Comparison of ENCODE assay signal across 10 mouse cellular contexts in the genomic region with DNA sequence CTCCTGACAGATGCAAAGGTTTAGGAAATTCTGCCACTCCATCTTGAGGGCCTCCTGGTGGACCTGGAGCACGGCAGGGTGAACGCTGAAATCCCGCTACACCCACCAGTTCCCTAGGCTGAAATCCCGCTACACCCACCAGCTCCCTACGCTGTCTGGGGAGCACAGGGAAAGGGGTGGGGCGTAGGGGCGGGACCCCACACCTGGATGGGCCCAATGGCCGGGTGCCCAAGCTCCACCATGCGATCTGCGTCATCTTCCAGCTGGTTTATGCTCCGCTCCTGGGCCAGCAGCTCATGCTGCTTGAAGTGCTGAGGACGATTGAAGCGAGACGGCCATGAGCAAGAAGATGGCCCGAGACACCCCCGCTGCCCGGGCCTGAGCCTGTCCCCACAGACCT. TPM values are rescaled to one million over a fixed set of nuclear protein-coding genes. Genes with fewer than 3 reads are reported as not detected.
DNase-seq lines count a peak whose midpoint lies in the region; ATAC-seq lines count a peak whose summit lies in the region.
"Had no signal": no experiment of that assay in that cellular context is flagged by ENCODE, and none has a peak within 500 bp of the region (broad histone marks: within the 10 kb centered on the region; RNA-seq: fewer than 3 reads in every experiment).

No protein-coding gene starts in this region.

- peaks cover 24% of the 10 kb centered on the region for H3K27me3 ChIP-seq in neural tube, embryonic 12.5 days (replicated peaks)
- no peaks in the 10 kb centered on the region for H3K27me3 ChIP-seq in intestine, embryonic 16.5 days (replicated peaks; ENCODE audit: control insufficient read depth, insufficient read depth, low read length)
- H3K27me3 ChIP-seq in stomach, embryonic 16.5 days (ENCODE audit: control insufficient read depth, insufficient read depth, low read length) = no peaks in the 10 kb centered on the region

- H3K27ac ChIP-seq in neural tube, embryonic 12.5 days = no peak overlapping the region
- H3K27ac ChIP-seq in intestine, embryonic 16.5 days (ENCODE audit: low read length) = no peak overlapping the region
- H3K27ac ChIP-seq in stomach, embryonic 16.5 days (ENCODE audit: low read length) = no peak overlapping the region

- no peaks in the 10 kb centered on the region for H3K9me3 ChIP-seq in neural tube, embryonic 12.5 days
- H3K9me3 ChIP-seq in intestine, embryonic 16.5 days (ENCODE audit: control insufficient read depth, low read length) = no peaks in the 10 kb centered on the region
- H3K9me3 ChIP-seq in stomach, embryonic 16.5 days (replicated peaks; ENCODE audit: control insufficient read depth, low read length) = no peaks in the 10 kb centered on the region

- 0 out of 2 replicates have a peak overlapping the region, but pooled peaks have one; percentile 17 for H3K9ac ChIP-seq in neural tube, embryonic 12.5 days
- H3K9ac ChIP-seq in intestine, embryonic 16.5 days (ENCODE audit: low read depth, low read length) = peak overlapping the region; percentile 25
- H3K9ac ChIP-seq in stomach, embryonic 16.5 days (ENCODE audit: low read length) = peak overlapping the region; percentile 38; the same call in 1 of the 2 replicates

- H3K4me1 ChIP-seq in neural tube, embryonic 12.5 days = no peaks in the 10 kb centered on the region
- no peaks in the 10 kb centered on the region; the same call in 1 of the 2 replicates for H3K4me1 ChIP-seq in intestine, embryonic 16.5 days (ENCODE audit: control insufficient read depth, insufficient read depth, low read length)
- peaks cover 10% of the 10 kb centered on the region for H3K4me1 ChIP-seq in stomach, embryonic 16.5 days (ENCODE audit: control insufficient read depth, insufficient read depth, low read length)

- ATAC-seq in frontal cortex, adult (ENCODE audit: low TSS enrichment) = 0 out of 2 replicates have a peak, but pooled peaks have one; percentile 27
- ATAC-seq in neural tube, embryonic 12.5 days (ENCODE audit: low FRiP score, low read depth) = no peak
- no peak for ATAC-seq in intestine, embryonic 16.5 days
- no peak for ATAC-seq in stomach, embryonic 16.5 days (ENCODE audit: insufficient read depth, low FRiP score)

- no peaks in the 10 kb centered on the region for H3K36me3 ChIP-seq in neural tube, embryonic 12.5 days
- no peaks in the 10 kb centered on the region for H3K36me3 ChIP-seq in intestine, embryonic 16.5 days (ENCODE audit: control insufficient read depth, insufficient read depth, low read length)
- no peaks in the 10 kb centered on the region for H3K36me3 ChIP-seq in stomach, embryonic 16.5 days (ENCODE audit: control insufficient read depth, insufficient read depth, low read length)

- H3K4me3 ChIP-seq in neural tube, embryonic 12.5 days = no peak overlapping the region
- no peak overlapping the region for H3K4me3 ChIP-seq in intestine, embryonic 16.5 days (ENCODE audit: low read length)
- no peak overlapping the region for H3K4me3 ChIP-seq in stomach, embryonic 16.5 days (replicated peaks; ENCODE audit: low read length)
- H3K4me3 ChIP-seq: megakaryocyte, embryonic 14.5 days had no signal

- peak overlapping the region; percentile 16; the same call in 1 of the 2 replicates for H3K4me2 ChIP-seq in neural tube, embryonic 12.5 days (replicated peaks)
- H3K4me2 ChIP-seq in intestine, embryonic 16.5 days (ENCODE audit: low read depth, low read length) = no peak overlapping the region
- H3K4me2 ChIP-seq in stomach, embryonic 16.5 days (ENCODE audit: low read depth, low read length) = no peak overlapping the region

- 25% methylated on average over 17 of the region's 17 CpGs for WGBS in neural tube, embryonic 12.5 days
- 41% methylated on average over 17 of the region's 17 CpGs for WGBS in intestine, embryonic 16.5 days
- WGBS in stomach, embryonic 16.5 days = 30% methylated on average over 17 of the region's 17 CpGs

- DNase-seq in frontal cortex, adult 2 months (ENCODE audit: extremely low spot score in 1 of 2, low spot score in 1 of 2) = no peak
- DNase-seq in neural tube, embryonic 10.5 days (ENCODE audit: extremely low spot score, low spot score) = no peak
- DNase-seq in cerebellum, adult 18-20 months = no peak
- DNase-seq in cerebellum, postnatal 36 days = no peak
- DNase-seq: right cerebral cortex, postnatal 14 days had no signal

RNA-seq across cellular contexts. Expression of a gene that starts 5.5 kb away (rescaled TPM):
- polyA plus RNA-seq in frontal cortex, adult 2 months (2012; rRNA removed) = 1.0 and 1.1 TPM in 2 replicates
- 0.76 and 0.95 TPM in 2 replicates for polyA plus RNA-seq in neural tube, embryonic 12.5 days (2016; fragmentation: Nextera tagmentation; extraction: Ambion mirVana)
- polyA plus RNA-seq in intestine, embryonic 16.5 days (2015; fragmentation: Nextera tagmentation; extraction: Ambion mirVana) = 1.9 and 2.5 TPM in 2 replicates
- polyA plus RNA-seq in stomach, embryonic 16.5 days (2015; fragmentation: Nextera tagmentation; extraction: Ambion mirVana) = 19.2 and 23.5 TPM in 2 replicates

RNA-seq across cellular contexts. Expression of a gene that starts 33.6 kb away (rescaled TPM):
- 119 and 129 TPM in 2 replicates for polyA plus RNA-seq in frontal cortex, adult 2 months (2012; rRNA removed)
- 42.2 and 44.0 TPM in 2 replicates for polyA plus RNA-seq in neural tube, embryonic 12.5 days (2016; fragmentation: Nextera tagmentation; extraction: Ambion mirVana)
- 85.5 and 104 TPM in 2 replicates for polyA plus RNA-seq in intestine, embryonic 16.5 days (2015; fragmentation: Nextera tagmentation; extraction: Ambion mirVana)
- polyA plus RNA-seq in stomach, embryonic 16.5 days (2015; fragmentation: Nextera tagmentation; extraction: Ambion mirVana) = 50.8 and 61.0 TPM in 2 replicates

RNA-seq across cellular contexts. Expression of a gene that starts 33.8 kb away (rescaled TPM):
- 50.9 and 51.0 TPM in 2 replicates for polyA plus RNA-seq in frontal cortex, adult 2 months (2012; rRNA removed)
- polyA plus RNA-seq in neural tube, embryonic 12.5 days (2016; fragmentation: Nextera tagmentation; extraction: Ambion mirVana) = 67.6 and 68.9 TPM in 2 replicates
- polyA plus RNA-seq in intestine, embryonic 16.5 days (2015; fragmentation: Nextera tagmentation; extraction: Ambion mirVana) = 106 and 115 TPM in 2 replicates
- polyA plus RNA-seq in stomach, embryonic 16.5 days (2015; fragmentation: Nextera tagmentation; extraction: Ambion mirVana) = 74.7 and 78.2 TPM in 2 replicates

RNA-seq across cellular contexts. Expression of a gene that starts 41.6 kb away (rescaled TPM):
- 63.4 and 63.9 TPM in 2 replicates for polyA plus RNA-seq in frontal cortex, adult 2 months (2012; rRNA removed)
- 85.3 and 88.4 TPM in 2 replicates for polyA plus RNA-seq in neural tube, embryonic 12.5 days (2016; fragmentation: Nextera tagmentation; extraction: Ambion mirVana)
- 90.9 and 94.8 TPM in 2 replicates for polyA plus RNA-seq in intestine, embryonic 16.5 days (2015; fragmentation: Nextera tagmentation; extraction: Ambion mirVana)
- polyA plus RNA-seq in stomach, embryonic 16.5 days (2015; fragmentation: Nextera tagmentation; extraction: Ambion mirVana) = 85.5 and 89.4 TPM in 2 replicates

RNA-seq across cellular contexts. Expression of a gene that starts 48.3 kb away (rescaled TPM):
- not detected in 2 replicates for polyA plus RNA-seq in frontal cortex, adult 2 months (2012; rRNA removed)
- 1.4 and 2.0 TPM in 2 replicates for polyA plus RNA-seq in neural tube, embryonic 12.5 days (2016; fragmentation: Nextera tagmentation; extraction: Ambion mirVana)
- 0.16 and 0.31 TPM in 2 replicates for polyA plus RNA-seq in intestine, embryonic 16.5 days (2015; fragmentation: Nextera tagmentation; extraction: Ambion mirVana)
- 0.26 and 0.45 TPM in 2 replicates for polyA plus RNA-seq in stomach, embryonic 16.5 days (2015; fragmentation: Nextera tagmentation; extraction: Ambion mirVana)
